In genomic region chr2:63273799-63274203, GRCm38 (mm10) we compare ENCODE assay signal across 13 mouse cellular contexts.
DNase-seq lines count a peak whose midpoint lies in the region; ATAC-seq and TF ChIP-seq lines count a peak whose summit lies in the region.
"Had no signal": no experiment of that assay in that cellular context is flagged by ENCODE, and none has a peak within 500 bp of the region (broad histone marks: within the 10 kb centered on the region; RNA-seq: fewer than 3 reads in every experiment).

No protein-coding gene starts in this region.

- H3K9me3 ChIP-seq in forebrain, embryonic 15.5 days = no peaks in the 10 kb centered on the region
- H3K9me3 ChIP-seq in forebrain, embryonic 10.5 days = no peaks in the 10 kb centered on the region
- H3K9me3 ChIP-seq in kidney, embryonic 16.5 days (ENCODE audit: low read length) = no peaks in the 10 kb centered on the region
- no peaks in the 10 kb centered on the region for H3K9me3 ChIP-seq in intestine, postnatal 0 days (ENCODE audit: control insufficient read depth)
- H3K9me3 ChIP-seq: G1E; limb, embryonic 13.5 days had no signal

- no peak overlapping the region for H3K4me3 ChIP-seq in forebrain, embryonic 15.5 days
- no peak overlapping the region for H3K4me3 ChIP-seq in forebrain, embryonic 10.5 days
- H3K4me3 ChIP-seq in kidney, embryonic 16.5 days (ENCODE audit: low read length) = no peak overlapping the region
- no peak overlapping the region for H3K4me3 ChIP-seq in intestine, postnatal 0 days (ENCODE audit: low read depth, low read length)
- H3K4me3 ChIP-seq: limb, embryonic 13.5 days; myocyte had no signal

- H3K9ac ChIP-seq in forebrain, embryonic 15.5 days (replicated peaks) = no peak overlapping the region
- H3K9ac ChIP-seq in kidney, embryonic 16.5 days (replicated peaks; ENCODE audit: low read length) = no peak overlapping the region
- no peak overlapping the region for H3K9ac ChIP-seq in intestine, postnatal 0 days (ENCODE audit: low read depth, low read length)
- H3K9ac ChIP-seq: limb, embryonic 13.5 days had no signal

- no peak overlapping the region for H3K4me2 ChIP-seq in forebrain, embryonic 15.5 days (replicated peaks)
- no peak overlapping the region for H3K4me2 ChIP-seq in kidney, embryonic 16.5 days (replicated peaks; ENCODE audit: low read depth, low read length)
- H3K4me2 ChIP-seq in intestine, postnatal 0 days (replicated peaks; ENCODE audit: low read depth) = no peak overlapping the region
- H3K4me2 ChIP-seq: limb, embryonic 13.5 days had no signal

- H3K4me1 ChIP-seq in forebrain, embryonic 15.5 days = no peaks in the 10 kb centered on the region
- no peaks in the 10 kb centered on the region for H3K4me1 ChIP-seq in forebrain, embryonic 10.5 days
- no peaks in the 10 kb centered on the region for H3K4me1 ChIP-seq in kidney, embryonic 16.5 days (ENCODE audit: insufficient read depth, low read length)
- H3K4me1 ChIP-seq in intestine, postnatal 0 days (replicated peaks; ENCODE audit: control insufficient read depth, insufficient read depth, low read length) = no peaks in the 10 kb centered on the region
- H3K4me1 ChIP-seq: limb, embryonic 13.5 days had no signal

- H3K27me3 ChIP-seq in forebrain, embryonic 15.5 days = no peaks in the 10 kb centered on the region
- no peaks in the 10 kb centered on the region for H3K27me3 ChIP-seq in forebrain, embryonic 10.5 days (ENCODE audit: poor library complexity, severe bottlenecking)
- no peaks in the 10 kb centered on the region for H3K27me3 ChIP-seq in kidney, embryonic 16.5 days (ENCODE audit: insufficient read depth, low read length)
- H3K27me3 ChIP-seq in intestine, postnatal 0 days (replicated peaks; ENCODE audit: control insufficient read depth, insufficient read depth, low read length) = no peaks in the 10 kb centered on the region
- H3K27me3 ChIP-seq: limb, embryonic 13.5 days had no signal

- no peak overlapping the region for H3K27ac ChIP-seq in forebrain, embryonic 15.5 days (replicated peaks)
- no peak overlapping the region for H3K27ac ChIP-seq in forebrain, embryonic 10.5 days
- H3K27ac ChIP-seq in kidney, embryonic 16.5 days (ENCODE audit: low read length) = no peak overlapping the region
- no peak overlapping the region for H3K27ac ChIP-seq in intestine, postnatal 0 days (ENCODE audit: low read depth, low read length)
- H3K27ac ChIP-seq: limb, embryonic 13.5 days had no signal

- H3K36me3 ChIP-seq in forebrain, embryonic 15.5 days = no peaks in the 10 kb centered on the region
- no peaks in the 10 kb centered on the region for H3K36me3 ChIP-seq in forebrain, embryonic 10.5 days (replicated peaks)
- no peaks in the 10 kb centered on the region for H3K36me3 ChIP-seq in kidney, embryonic 16.5 days (ENCODE audit: insufficient read depth, low read length)
- H3K36me3 ChIP-seq in intestine, postnatal 0 days (ENCODE audit: control insufficient read depth, insufficient read depth) = no peaks in the 10 kb centered on the region
- H3K36me3 ChIP-seq: G1E; limb, embryonic 13.5 days had no signal

- ATAC-seq in forebrain, embryonic 15.5 days (replicated peaks) = peak; percentile 26; the same call in 1 of the 2 replicates
- peak; percentile 81; the same call in 1 of the 2 replicates for ATAC-seq in kidney, embryonic 16.5 days (ENCODE audit: low FRiP score, low TSS enrichment)
- ATAC-seq in intestine, postnatal 0 days = peak; percentile 70

- no peak for DNase-seq in forebrain, embryonic 10.5 days (ENCODE audit: extremely low spot score, low spot score)
- DNase-seq in kidney, postnatal 25 days = no peak
- DNase-seq in embryo, embryonic 11.5 days (ENCODE audit: low read depth, low spot score) = peak; percentile 16
- DNase-seq in cerebellum, postnatal 25 days = no peak
- no peak for DNase-seq in right cerebral cortex, adult 2 months (ENCODE audit: low spot score in 2 of 2)
- DNase-seq: lung, postnatal 10 days; thymus, postnatal 36 days had no signal

- 56% methylated on average over 3 of the region's 3 CpGs for WGBS in forebrain, embryonic 15.5 days
- WGBS in forebrain, embryonic 10.5 days = 80% methylated on average over 3 of the region's 3 CpGs
- WGBS in kidney, embryonic 16.5 days = 50% methylated on average over 3 of the region's 3 CpGs
- WGBS in intestine, postnatal 0 days = 2% methylated on average over 3 of the region's 3 CpGs

- no peak for TF ChIP-seq CTCF in intestine, postnatal 0 days (IDR thresholded peaks at IDR 0.05; ENCODE audit: low read depth)

Comparison
In these comparisons a context has a peak if more than half of its experiments do, and no peak if none do; other contexts are left out.
1. ATAC-seq: peak in every context shown above with its lines; median percentile 81 in kidney, embryonic 16.5 days; 70 in intestine, postnatal 0 days; 26 in forebrain, embryonic 15.5 days.